Comparison of ENCODE assay signal across 8 mouse cellular contexts in genomic region chr3:97824011-97824711, GRCm38 (mm10).
DNase-seq lines count a peak whose midpoint lies in the region; ATAC-seq and TF ChIP-seq lines count a peak whose summit lies in the region.

No protein-coding gene starts in this region.

- peak overlapping the region; percentile 88 for H3K4me2 ChIP-seq in intestine, postnatal 0 days (replicated peaks; ENCODE audit: low read depth)
- H3K4me2 ChIP-seq in lung, embryonic 14.5 days, result peak overlapping the region; percentile 84
- H3K4me2 ChIP-seq in neural tube, embryonic 15.5 days, result peak overlapping the region; percentile 66

- no peaks in the 10 kb centered on the region for H3K36me3 ChIP-seq in intestine, postnatal 0 days (ENCODE audit: control insufficient read depth, insufficient read depth)
- H3K36me3 ChIP-seq in lung, embryonic 14.5 days (ENCODE audit: insufficient read depth), result no peaks in the 10 kb centered on the region
- H3K36me3 ChIP-seq in neural tube, embryonic 15.5 days, result no peaks in the 10 kb centered on the region

- peak overlapping the region; percentile 51 for H3K4me3 ChIP-seq in intestine, postnatal 0 days (ENCODE audit: low read depth, low read length)
- H3K4me3 ChIP-seq in lung, embryonic 14.5 days (ENCODE audit: low read depth, low read length), result peak overlapping the region; percentile 42
- peak overlapping the region; percentile 32 for H3K4me3 ChIP-seq in neural tube, embryonic 15.5 days (replicated peaks)

- H3K4me1 ChIP-seq in intestine, postnatal 0 days (replicated peaks; ENCODE audit: control insufficient read depth, insufficient read depth, low read length), result no peaks in the 10 kb centered on the region; the same call in 1 of the 2 replicates
- H3K4me1 ChIP-seq in lung, embryonic 14.5 days (ENCODE audit: insufficient read depth), result no peaks in the 10 kb centered on the region
- H3K4me1 ChIP-seq in neural tube, embryonic 15.5 days, result peaks cover 18% of the 10 kb centered on the region

- no peaks in the 10 kb centered on the region for H3K27me3 ChIP-seq in intestine, postnatal 0 days (replicated peaks; ENCODE audit: control insufficient read depth, insufficient read depth, low read length)
- H3K27me3 ChIP-seq in lung, embryonic 14.5 days (ENCODE audit: insufficient read depth, low read length), result peaks cover 10% of the 10 kb centered on the region; the same call in 1 of the 2 replicates
- peaks cover 18% of the 10 kb centered on the region; the same call in 1 of the 2 replicates for H3K27me3 ChIP-seq in neural tube, embryonic 15.5 days (replicated peaks)

- peak; percentile 83 for ATAC-seq in common myeloid progenitor, adult 5-6 weeks (replicated peaks; ENCODE audit: low read depth, poor library complexity, severe bottlenecking)
- peak; percentile 74 for ATAC-seq in intestine, postnatal 0 days
- ATAC-seq in lung, embryonic 14.5 days (ENCODE audit: insufficient read depth), result peak; percentile 79
- ATAC-seq in neural tube, embryonic 15.5 days (ENCODE audit: low FRiP score), result peak; percentile 34; the same call in 1 of the 2 replicates
- no peak for ATAC-seq in cerebellum, adult (ENCODE audit: insufficient number of reproducible peaks, low FRiP score, low TSS enrichment)

- H3K9ac ChIP-seq in intestine, postnatal 0 days (ENCODE audit: low read depth, low read length), result peak overlapping the region; percentile 45; the same call in 1 of the 2 replicates
- peak overlapping the region; percentile 44 for H3K9ac ChIP-seq in lung, embryonic 14.5 days
- no peak overlapping the region for H3K9ac ChIP-seq in neural tube, embryonic 15.5 days (replicated peaks)

- no peaks in the 10 kb centered on the region for H3K9me3 ChIP-seq in intestine, postnatal 0 days (ENCODE audit: control insufficient read depth)
- no peaks in the 10 kb centered on the region for H3K9me3 ChIP-seq in lung, embryonic 14.5 days (ENCODE audit: low read depth, low read length)
- no peaks in the 10 kb centered on the region for H3K9me3 ChIP-seq in neural tube, embryonic 15.5 days (replicated peaks)

- under 1% methylated on average over 29 of the region's 29 CpGs for WGBS in intestine, postnatal 0 days
- WGBS in lung, embryonic 14.5 days, result 2% methylated on average over 29 of the region's 29 CpGs
- WGBS in neural tube, embryonic 15.5 days, result under 1% methylated on average over 28 of the region's 29 CpGs

- peak; percentile 70 for DNase-seq in A20 (ENCODE audit: low read depth, low spot score)
- DNase-seq in heart, adult 18-20 months, result peak; percentile 71 to 78
- DNase-seq in lung, embryonic 14.5 days, result peak; percentile 59
- no peak for DNase-seq in ovary, postnatal 36 days (ENCODE audit: low spot score)

- TF ChIP-seq CTCF in intestine, postnatal 0 days (IDR thresholded peaks at IDR 0.05; ENCODE audit: low read depth), result no peak
- no peak for TF ChIP-seq CTCF in lung, embryonic 14.5 days (IDR thresholded peaks at IDR 0.05; ENCODE audit: low read depth)

- peak overlapping the region; percentile 41; the same call in 1 of the 2 replicates for H3K27ac ChIP-seq in intestine, postnatal 0 days (ENCODE audit: low read depth, low read length)
- H3K27ac ChIP-seq in lung, embryonic 14.5 days (ENCODE audit: low read depth), result no peak overlapping the region
- no peak overlapping the region for H3K27ac ChIP-seq in neural tube, embryonic 15.5 days (replicated peaks)
